Mouse (Mus musculus) embryonic stem cell, embryonic (primary cell): Measurements from ENCODE around the gene Gab1.

Experiments used
- CTCF ChIA-PET, 4 experiments: fragments of 300-600 bp in 2 of 4; fragments of 350-600 bp in 2 of 4; sonication (Branson Sonifier 250); formaldehyde crosslinking; loops; one replicate each; lab custom pipeline; 2022; ENCODE audit warnings: inconsistent platforms in 2 of 4; lab: Charles Lee
- POLR2A ChIA-PET, 4 experiments: fragments of 300-600 bp in 2 of 4; fragments of 350-600 bp in 2 of 4; sonication (Branson Sonifier 250); formaldehyde crosslinking; loops; one replicate each; lab custom pipeline; 2022; ENCODE audit warnings: antibody characterized with exemption in 4 of 4, inconsistent platforms in 1 of 4; lab: Charles Lee

Gab1 gene

GRCm38 (mm10) chr8:80780271-80780670, 100.0 kb downstream of the Gab1 start:
- POLR2A ChIA-PET: interaction anchor here in 1 of 4 experiments (1.2 to 2.1 kb wide), 3 partner anchors 11 to 18 kb away, joined by 3 to 5 read pairs (median 4); no protein-coding TSS in a partner anchor

GRCm38 (mm10) chr8:80776436-80776835, 103.9 kb downstream of the Gab1 start:
- ChIA-PET POLR2A (interaction anchor here in 1 of 4 experiments (1.0 to 1.6 kb wide), 4 partner anchors 10 to 238 kb away, joined by 3 to 4 read pairs (median 4); partner anchors contain the start of gene Usp38), CTCF (interaction anchor here in 2 of 4 experiments (0.6 kb wide), 2 partner anchors 38 to 88 kb away, joined by 3 read pairs; no protein-coding TSS in a partner anchor)

More at GRCm38 (mm10) chr8:80780271-80780670, 100.0 kb downstream of the Gab1 start:
- CTCF ChIA-PET: interaction anchor here in 1 of 4 experiments (1.1 to 1.4 kb wide), 2 partner anchors 12 to 19 kb away, joined by 4 read pairs; no protein-coding TSS in a partner anchor

- CTCF ChIA-PET: interaction anchor here in 2 of 4 experiments (0.6 to 1.7 kb wide), 6 partner anchors 8 to 87 kb away, joined by 3 to 6 read pairs (median 3); no protein-coding TSS in a partner anchor
- POLR2A ChIA-PET: interaction anchor here in 2 of 4 experiments (0.6 to 1.4 kb wide), 5 partner anchors 10 to 236 kb away, joined by 3 to 6 read pairs (median 3); no protein-coding TSS in a partner anchor
Measured at GRCm38 (mm10) chr8:80772732-80773460, 107.4 kb downstream of the Gab1 start.

- CTCF ChIA-PET: no interaction called here
- POLR2A ChIA-PET: interaction anchor here in 2 of 4 experiments (0.7 kb wide), 3 partner anchors 9 to 246 kb away, joined by 3 to 4 read pairs (median 3); partner anchors contain the start of gene Usp38 (in 1 of the 2)
Measured at GRCm38 (mm10) chr8:80768451-80768850, 111.9 kb downstream of the Gab1 start.

GRCm38 (mm10) chr8:80753017-80753715, 127.2 kb downstream of the Gab1 start:
- CTCF ChIA-PET: interaction anchor here (0.6 to 2.5 kb wide), 23 partner anchors 9 to 245 kb away, joined by 3 to 10 read pairs (median 3); partner anchors contain the start of gene Smarca5 (in 1 of the 4)

GRCm38 (mm10) chr8:80752429-80752828, 127.9 kb downstream of the Gab1 start:
- ChIA-PET POLR2A (interaction anchor here (0.6 to 1.8 kb wide), 8 partner anchors 8 to 262 kb away, joined by 3 to 6 read pairs (median 3); partner anchors contain the start of genes Gab1 (in 1 of the 4) and Usp38 (in 1 of the 4)), CTCF (interaction anchor here in 2 of 4 experiments (0.6 to 2.5 kb wide), 7 partner anchors 10 to 590 kb away, joined by 3 to 10 read pairs (median 3); partner anchors contain the start of gene Inpp4b (in 1 of the 2))

More at GRCm38 (mm10) chr8:80753017-80753715, 127.2 kb downstream of the Gab1 start:
- POLR2A ChIA-PET: interaction anchor here (0.6 to 1.8 kb wide), 17 partner anchors 9 to 241 kb away, joined by 3 to 8 read pairs (median 3); partner anchors contain the start of genes Smarca5 (in 2 of the 4) and Gab1 (in 1 of the 4)

- ChIA-PET CTCF (interaction anchor here in 1 of 4 experiments (0.6 kb wide), 1 partner anchor 50 kb away, joined by 4 read pairs; no protein-coding TSS in a partner anchor), POLR2A (interaction anchor here in 2 of 4 experiments (0.6 to 1.9 kb wide), 4 partner anchors 8 to 267 kb away, joined by 3 to 9 read pairs (median 4); partner anchors contain the start of gene Smarca5 (in 1 of the 2))
Measured at GRCm38 (mm10) chr8:80749091-80749490, 131.2 kb downstream of the Gab1 start.

- ChIA-PET POLR2A (interaction anchor here (0.6 to 3.2 kb wide), 21 partner anchors 10 to 1709 kb away, joined by 3 to 53 read pairs (median 4); partner anchors contain the start of genes Usp38 (in 4 of the 4), Abce1 (in 1 of the 4) and Anapc10 (in 1 of the 4)), CTCF (interaction anchor here in 2 of 4 experiments (0.6 to 1.8 kb wide), 3 partner anchors 13 to 298 kb away, joined by 3 to 6 read pairs (median 3); no protein-coding TSS in a partner anchor)
Measured at GRCm38 (mm10) chr8:80739932-80740331, 140.4 kb downstream of the Gab1 start.

- ChIA-PET POLR2A (interaction anchor here (0.6 to 3.2 kb wide), 22 partner anchors 10 to 1708 kb away, joined by 3 to 53 read pairs (median 4); partner anchors contain the start of genes Usp38 (in 4 of the 4), Abce1 (in 1 of the 4) and Anapc10 (in 1 of the 4)), CTCF (interaction anchor here in 2 of 4 experiments (0.6 to 1.8 kb wide), 3 partner anchors 14 to 299 kb away, joined by 3 to 6 read pairs (median 3); no protein-coding TSS in a partner anchor)
Measured at GRCm38 (mm10) chr8:80739155-80739924, 141.0 kb downstream of the Gab1 start, which contains the start of gene Smarca5. Gene Smarca5 (minus strand): TSS chr8:80739497.

- CTCF ChIA-PET: interaction anchor here in 1 of 4 experiments (1.1 kb wide), 1 partner anchor 258 kb away, joined by 3 read pairs; no protein-coding TSS in a partner anchor
- POLR2A ChIA-PET: interaction anchor here (0.6 to 3.2 kb wide), 28 partner anchors 9 to 1027 kb away, joined by 3 to 53 read pairs (median 4); partner anchors contain the start of genes Usp38 (in 4 of the 4), Abce1 (in 1 of the 4), Anapc10 (in 1 of the 4) and Gab1 (in 1 of the 4)
Measured at GRCm38 (mm10) chr8:80738388-80739154, 141.7 kb downstream of the Gab1 start.

- ChIA-PET POLR2A (interaction anchor here (0.6 to 3.2 kb wide), 22 partner anchors 9 to 277 kb away, joined by 3 to 53 read pairs (median 4); partner anchors contain the start of genes Usp38 (in 3 of the 4), Gab1 (in 1 of the 4) and Gypa (in 1 of the 4)), CTCF (no interaction called here)
Measured at GRCm38 (mm10) chr8:80738046-80738387, 142.3 kb downstream of the Gab1 start.

GRCm38 (mm10) chr8:80732326-80732725, 148.0 kb downstream of the Gab1 start:
- ChIA-PET CTCF (no interaction called here), POLR2A (interaction anchor here in 2 of 4 experiments (0.6 to 1.2 kb wide), 3 partner anchors 18 to 27 kb away, joined by 3 to 5 read pairs (median 3); no protein-coding TSS in a partner anchor)

- CTCF ChIA-PET: interaction anchor here in 1 of 4 experiments (0.6 to 1.2 kb wide), 2 partner anchors 67 to 980 kb away, joined by 3 read pairs; no protein-coding TSS in a partner anchor
- POLR2A ChIA-PET: interaction anchor here in 2 of 4 experiments (0.6 to 2.1 kb wide), 6 partner anchors 10 to 19 kb away, joined by 3 to 7 read pairs (median 4); no protein-coding TSS in a partner anchor
Measured at GRCm38 (mm10) chr8:80714461-80714860, 165.9 kb downstream of the Gab1 start.
